Mouse (Mus musculus): ENCODE results near the gene Cyp2c54. TPM values are rescaled to one million over a fixed set of nuclear protein-coding genes. Genes with fewer than 3 reads are reported as not detected.

The Cyp2c54 gene
- not detected in 2 replicates for polyA plus RNA-seq (2012; rRNA removed)

DNA sequence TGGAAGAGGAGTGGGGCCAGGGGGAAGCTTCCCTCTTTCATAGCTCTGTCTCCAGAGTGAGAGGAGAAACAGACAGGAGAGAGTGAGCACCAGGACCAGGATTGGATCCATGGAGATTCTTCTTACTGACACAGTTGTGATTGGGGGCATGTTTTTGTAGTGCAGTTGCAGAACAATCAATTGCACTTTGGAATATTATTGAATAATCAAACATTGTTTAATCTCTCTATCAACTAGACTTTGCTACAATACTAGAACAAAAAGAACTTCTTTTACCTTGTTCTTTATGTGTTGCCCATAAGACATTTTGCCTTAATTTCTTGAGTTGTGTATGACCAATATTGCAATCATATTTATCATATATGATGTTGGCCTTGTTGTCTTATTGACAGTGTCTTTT is at the start of gene Cyp2c54:
TSS of gene Cyp2c54 (minus strand) at position 127 of the 400 bp plus-strand sequence.

DNA sequence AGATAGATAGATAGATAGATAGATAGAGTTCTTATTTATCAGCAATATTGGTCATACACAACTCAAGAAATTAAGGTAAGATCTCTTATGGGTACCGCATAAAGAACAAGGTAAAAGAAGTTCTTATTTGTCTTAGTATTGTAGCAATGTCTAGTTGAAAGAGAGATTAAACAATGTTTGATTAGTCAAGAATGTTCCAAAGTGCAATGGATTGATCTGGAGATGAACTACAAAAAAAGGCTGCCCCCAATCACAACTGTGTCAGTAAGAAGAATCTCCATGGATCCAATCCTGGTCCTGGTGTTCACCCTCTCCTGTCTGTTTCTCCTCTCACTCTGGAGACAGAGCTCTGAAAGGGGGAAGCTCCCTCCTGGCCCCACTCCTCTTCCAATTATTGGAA is 15.8 kb upstream of the Cyp2c54 start, which contains the start of gene Cyp2c50:
TSS of gene Cyp2c50 (plus strand) at position 268 of the 400 bp plus-strand sequence.

DNA sequence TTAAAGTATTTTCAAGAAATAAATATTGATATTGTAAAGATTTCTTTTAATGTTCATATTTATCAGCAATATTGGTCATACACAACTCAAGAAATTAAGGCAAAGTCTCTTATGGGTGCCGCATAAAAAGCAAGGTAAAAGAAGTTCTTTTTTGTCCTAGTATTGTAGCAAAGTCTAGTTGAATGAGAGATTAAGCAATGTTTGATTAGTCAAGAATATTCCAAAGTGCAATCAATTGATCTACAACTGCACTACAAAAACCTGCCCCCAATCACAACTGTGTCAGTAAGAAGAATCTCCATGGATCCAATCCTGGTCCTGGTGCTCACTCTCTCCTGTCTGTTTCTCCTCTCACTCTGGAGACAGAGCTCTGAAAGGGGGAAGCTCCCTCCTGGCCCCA is 81.5 kb downstream of the Cyp2c54 start, which contains the start of gene Cyp2c37:
TSS of gene Cyp2c37 (plus strand) at position 285 of the 400 bp plus-strand sequence.

Other genes with a start within 250 kb of the Cyp2c54 start
- gene Cyp2c69, start 187.0 kb downstream of the Cyp2c54 start, polyA plus RNA-seq (2012; rRNA removed): not detected in 2 replicates
- not detected in 2 replicates for gene Cyp2c37, start 81.4 kb downstream of the Cyp2c54 start, polyA plus RNA-seq (2012; rRNA removed)
- gene Cyp2c50, start 15.9 kb upstream of the Cyp2c54 start, polyA plus RNA-seq (2012; rRNA removed): not detected in 2 replicates
- gene Cyp2c70, start 113.5 kb upstream of the Cyp2c54 start, polyA plus RNA-seq (2012; rRNA removed): not detected in 2 replicates
- 9.4 and 10.3 TPM in 2 replicates for gene Pdlim1, start 198.0 kb upstream of the Cyp2c54 start, polyA plus RNA-seq (2012; rRNA removed)